Mouse (Mus musculus): ENCODE data around the gene Olfr1031. TPM values are rescaled to one million over a fixed set of nuclear protein-coding genes. Genes with fewer than 3 reads are reported as not detected.

Gene Olfr1031
- polyA plus RNA-seq, 1 experiment, result not detected

Other genes starting within 250 kb of the Olfr1031 start
- not detected for gene Olfr1012, start 227.5 kb upstream of the Olfr1031 start, polyA plus RNA-seq (2012; fragmentation: generic; extraction: Trizol)
- not detected for gene Olfr1013, start 223.2 kb upstream of the Olfr1031 start, polyA plus RNA-seq (2012; fragmentation: generic; extraction: Trizol)
- not detected for gene Olfr1014, start 217.6 kb upstream of the Olfr1031 start, polyA plus RNA-seq (2012; fragmentation: generic; extraction: Trizol)
- not detected for gene Olfr1015, start 208.3 kb upstream of the Olfr1031 start, polyA plus RNA-seq (2012; fragmentation: generic; extraction: Trizol)
- gene Olfr1016, start 187.8 kb upstream of the Olfr1031 start, polyA plus RNA-seq (2012; fragmentation: generic; extraction: Trizol), result not detected
- not detected for gene Olfr1018, start 171.8 kb upstream of the Olfr1031 start, polyA plus RNA-seq (2012; fragmentation: generic; extraction: Trizol)
- not detected for gene Olfr1019, start 144.8 kb upstream of the Olfr1031 start, polyA plus RNA-seq (2012; fragmentation: generic; extraction: Trizol)
- gene Olfr1020, start 143.3 kb upstream of the Olfr1031 start, polyA plus RNA-seq (2012; fragmentation: generic; extraction: Trizol), result not detected
- gene Olfr1022, start 121.7 kb upstream of the Olfr1031 start, polyA plus RNA-seq (2012; fragmentation: generic; extraction: Trizol), result not detected
- not detected for gene Olfr1023, start 104.7 kb upstream of the Olfr1031 start, polyA plus RNA-seq (2012; fragmentation: generic; extraction: Trizol)
- gene Olfr1024, start 85.3 kb upstream of the Olfr1031 start, polyA plus RNA-seq (2012; fragmentation: generic; extraction: Trizol), result not detected
- not detected for gene Olfr1025-ps1, start 75.1 kb upstream of the Olfr1031 start, polyA plus RNA-seq (2012; fragmentation: generic; extraction: Trizol)
- not detected for gene Olfr1026, start 68.7 kb upstream of the Olfr1031 start, polyA plus RNA-seq (2012; fragmentation: generic; extraction: Trizol)
- not detected for gene Olfr1028, start 39.9 kb upstream of the Olfr1031 start, polyA plus RNA-seq (2012; fragmentation: generic; extraction: Trizol)
- not detected for gene Olfr1029, start 16.4 kb upstream of the Olfr1031 start, polyA plus RNA-seq (2012; fragmentation: generic; extraction: Trizol)
- gene Olfr1030, start 11.0 kb upstream of the Olfr1031 start, polyA plus RNA-seq (2012; fragmentation: generic; extraction: Trizol), result not detected
- not detected for gene Olfr1032, start 15.2 kb downstream of the Olfr1031 start, polyA plus RNA-seq (2012; fragmentation: generic; extraction: Trizol)
- gene Olfr1033, start 30.3 kb downstream of the Olfr1031 start, polyA plus RNA-seq (2012; fragmentation: generic; extraction: Trizol), result not detected
- not detected for gene Olfr1034, start 55.6 kb downstream of the Olfr1031 start, polyA plus RNA-seq (2012; fragmentation: generic; extraction: Trizol)
- gene Olfr1036, start 83.7 kb downstream of the Olfr1031 start, polyA plus RNA-seq (2012; fragmentation: generic; extraction: Trizol), result not detected
- not detected for gene Olfr1037, start 97.1 kb downstream of the Olfr1031 start, polyA plus RNA-seq (2012; fragmentation: generic; extraction: Trizol)
- not detected for gene Olfr1039, start 145.6 kb downstream of the Olfr1031 start, polyA plus RNA-seq (2012; fragmentation: generic; extraction: Trizol)
- gene Olfr1040, start 156.4 kb downstream of the Olfr1031 start, polyA plus RNA-seq (2012; fragmentation: generic; extraction: Trizol), result not detected
- gene Olfr1042, start 171.5 kb downstream of the Olfr1031 start, polyA plus RNA-seq (2012; fragmentation: generic; extraction: Trizol), result not detected
- not detected for gene Olfr1043, start 177.2 kb downstream of the Olfr1031 start, polyA plus RNA-seq (2012; fragmentation: generic; extraction: Trizol)
- not detected for gene Olfr1044, start 187.5 kb downstream of the Olfr1031 start, polyA plus RNA-seq (2012; fragmentation: generic; extraction: Trizol)
- gene Olfr52, start 195.4 kb downstream of the Olfr1031 start, polyA plus RNA-seq (2012; fragmentation: generic; extraction: Trizol), result not detected
- not detected for gene Olfr1045, start 212.7 kb downstream of the Olfr1031 start, polyA plus RNA-seq (2012; fragmentation: generic; extraction: Trizol)
- not detected for gene Olfr1046, start 229.0 kb downstream of the Olfr1031 start, polyA plus RNA-seq (2012; fragmentation: generic; extraction: Trizol)
- gene Olfr1047, start 241.1 kb downstream of the Olfr1031 start, polyA plus RNA-seq (2012; fragmentation: generic; extraction: Trizol), result not detected
- not detected for gene Olfr1048, start 250.0 kb downstream of the Olfr1031 start, polyA plus RNA-seq (2012; fragmentation: generic; extraction: Trizol)

All from myocyte (in vitro differentiated cells).